Mouse (Mus musculus): ENCODE data around the gene Tmem208. TPM values are rescaled to one million over a fixed set of nuclear protein-coding genes. Genes with fewer than 3 reads are reported as not detected.
A peak's percentile ranks its signal among the peaks of the same experiment; 100 is the strongest.

The Tmem208 gene
- total RNA-seq, 2 experiments from 2014 or later: 47.4 to 47.9 TPM

DNA sequence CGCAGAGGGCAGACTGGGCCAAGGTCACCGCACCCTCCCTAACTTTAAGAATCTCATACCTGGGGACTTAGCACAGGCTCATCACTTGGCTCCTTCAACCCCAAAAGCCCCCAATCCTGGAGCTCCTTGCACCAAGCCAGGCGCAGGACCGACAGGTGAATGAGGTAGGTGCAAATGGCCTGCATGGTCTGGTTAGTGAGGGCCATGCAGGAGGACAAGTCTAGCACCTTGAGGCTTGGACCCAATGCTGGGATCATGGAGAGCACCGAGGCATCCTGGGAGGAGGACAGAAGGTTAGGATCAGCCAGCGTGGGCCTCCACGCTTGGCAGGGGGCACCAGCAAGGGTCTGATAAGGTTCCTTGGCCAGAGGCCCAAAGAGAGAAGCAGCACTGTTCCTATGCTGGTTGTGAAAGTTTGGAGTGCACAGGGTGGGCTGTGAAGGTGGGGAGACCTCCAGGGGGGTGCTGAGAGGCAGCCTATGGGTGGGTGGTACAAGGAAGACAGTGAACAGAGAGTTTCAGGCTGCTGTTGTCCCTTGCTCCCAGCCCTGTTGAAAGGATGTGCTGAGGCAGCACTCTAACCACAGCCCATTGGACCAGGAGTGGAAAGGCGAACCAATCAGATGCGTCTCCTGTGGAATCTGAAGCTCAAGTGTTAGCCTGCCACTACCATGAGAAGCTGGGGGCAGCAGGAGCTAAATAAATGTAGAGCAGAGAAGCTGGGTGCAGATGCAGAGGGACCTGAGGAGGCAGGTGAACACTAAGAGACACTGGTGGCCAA, 12.3 kb upstream of the Tmem208 start:
- intact Hi-C loops (cut with DNase I): no loop called here
- DNase-seq (ENCODE audit: extremely low spot score in 1 of 2, low spot score in 2 of 2): no peak

GRCm38 (mm10) chr8:105315073-105315769, 10.9 kb upstream of the Tmem208 start:
- intact Hi-C loops (cut with DNase I): no loop called here
- DNase-seq (ENCODE audit: extremely low spot score in 1 of 2, low spot score in 2 of 2): no peak

DNA sequence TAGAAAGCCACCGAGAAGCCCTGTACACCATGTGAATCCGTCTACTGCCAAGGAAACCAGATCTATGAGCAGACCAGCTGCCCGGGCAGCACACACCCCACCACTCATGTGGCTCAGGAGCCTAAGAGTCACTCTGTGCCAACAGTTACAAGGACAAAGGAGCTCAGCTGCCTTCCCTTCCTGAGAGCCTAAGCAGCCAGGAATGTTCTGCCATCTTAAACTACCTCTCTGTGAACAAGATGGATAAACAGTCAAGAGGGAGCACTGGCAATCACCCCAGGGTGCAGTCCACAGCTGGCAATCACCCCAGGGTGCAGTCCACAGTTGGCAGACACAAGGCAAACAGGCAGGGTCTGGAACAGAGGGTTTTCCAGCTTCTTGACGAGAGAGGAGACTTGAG, 8.2 kb upstream of the Tmem208 start:
- DNase-seq (ENCODE audit: extremely low spot score in 1 of 2, low spot score in 2 of 2): no peak
- intact Hi-C loops (cut with DNase I): no loop called here

GRCm38 (mm10) chr8:105318662-105319190, 7.4 kb upstream of the Tmem208 start:
- DNase-seq (ENCODE audit: extremely low spot score in 1 of 2, low spot score in 2 of 2): no peak
- intact Hi-C loops (cut with DNase I): no loop called here

DNA sequence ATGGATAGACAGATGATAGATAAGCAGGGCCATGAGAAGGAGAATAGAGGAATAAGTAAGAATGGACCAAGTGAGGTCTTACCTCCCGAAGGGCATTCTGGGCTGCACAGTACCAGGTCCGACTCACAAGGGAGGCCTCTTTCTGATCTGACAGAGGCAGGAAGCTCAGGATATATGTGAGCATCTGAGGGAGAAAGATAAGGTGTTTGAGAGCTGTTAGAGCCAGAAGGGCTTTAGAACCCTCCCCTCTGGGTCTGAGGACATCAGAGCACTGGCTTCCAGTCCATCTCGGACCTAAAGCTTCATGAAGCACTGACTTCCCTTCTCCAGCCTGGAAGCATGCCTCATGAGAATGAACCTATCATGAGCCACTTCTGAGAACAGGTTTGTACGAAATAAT, 3.0 kb upstream of the Tmem208 start:
- no peak for DNase-seq (ENCODE audit: extremely low spot score in 1 of 2, low spot score in 2 of 2)
- intact Hi-C loops (cut with DNase I): no loop called here

DNA sequence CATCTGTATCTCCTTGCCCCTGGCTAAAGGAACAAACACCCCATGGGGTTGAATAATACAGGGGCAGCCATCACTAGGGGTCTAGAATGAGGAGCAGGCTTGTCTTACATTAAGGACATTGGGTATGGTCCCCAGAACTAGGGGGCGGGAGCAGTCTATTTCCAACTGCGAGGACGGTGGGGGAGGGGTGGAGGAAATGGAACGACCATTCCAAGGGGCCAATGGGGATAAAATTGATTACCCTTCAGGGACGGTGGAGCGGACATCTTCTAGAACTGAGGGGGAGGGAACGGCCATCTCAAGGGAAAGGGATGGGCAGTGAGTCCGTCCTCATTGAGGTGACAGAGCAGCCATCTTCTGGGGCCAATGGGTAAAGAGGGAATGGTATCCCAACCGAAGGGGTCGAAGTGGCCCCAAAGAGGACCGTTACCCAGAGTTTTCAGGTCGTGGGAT, 487 bp upstream of the Tmem208 start:
- DNase-seq (ENCODE audit: extremely low spot score in 1 of 2, low spot score in 2 of 2): peak in 1 of 2 experiments; percentile 62
- intact Hi-C loops (cut with DNase I): no loop called here

GRCm38 (mm10) chr8:105326968-105327367, 814 bp downstream of the Tmem208 start:
- intact Hi-C loops (cut with DNase I): no loop called here
- no peak for DNase-seq (ENCODE audit: extremely low spot score in 1 of 2, low spot score in 2 of 2)

- no peak for DNase-seq (ENCODE audit: extremely low spot score in 1 of 2, low spot score in 2 of 2)
These were observed 4.2 kb downstream of the Tmem208 start for GRCm38 (mm10) chr8:105330325-105330724.

DNA sequence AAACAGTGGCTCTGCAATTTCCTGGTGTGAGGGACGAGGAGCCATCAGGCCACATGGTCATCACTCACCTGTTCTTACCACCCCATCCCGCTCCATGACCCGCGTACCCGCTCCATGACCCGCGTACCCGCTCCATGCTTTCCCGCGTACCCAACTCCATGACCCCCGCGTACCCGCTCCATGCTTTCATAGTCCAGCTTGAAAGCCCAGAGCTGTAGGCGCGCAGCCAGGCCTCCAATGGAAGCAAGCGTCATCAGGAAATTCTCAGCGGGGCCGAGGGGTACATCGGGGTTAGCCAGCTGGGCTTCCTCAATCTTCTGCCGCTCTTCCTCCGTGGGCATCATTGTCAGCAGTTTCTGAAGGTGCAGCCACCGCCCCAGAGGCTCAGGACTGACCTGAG, 5.3 kb downstream of the Tmem208 start:
- intact Hi-C loops (cut with DNase I): no loop called here
- no peak for DNase-seq (ENCODE audit: extremely low spot score in 1 of 2, low spot score in 2 of 2)

More at GRCm38 (mm10) chr8:105330325-105330724, 4.2 kb downstream of the Tmem208 start:
- intact Hi-C loops (cut with DNase I): no loop called here

- intact Hi-C loops (cut with DNase I): no loop called here
- no peak for DNase-seq (ENCODE audit: extremely low spot score in 1 of 2, low spot score in 2 of 2)
These were observed 5.8 kb downstream of the Tmem208 start for GRCm38 (mm10) chr8:105331931-105332330.

- no peak for DNase-seq (ENCODE audit: extremely low spot score in 1 of 2, low spot score in 2 of 2)
- intact Hi-C loops (cut with DNase I): no loop called here
These were observed 6.4 kb downstream of the Tmem208 start for GRCm38 (mm10) chr8:105332523-105332922.

DNA sequence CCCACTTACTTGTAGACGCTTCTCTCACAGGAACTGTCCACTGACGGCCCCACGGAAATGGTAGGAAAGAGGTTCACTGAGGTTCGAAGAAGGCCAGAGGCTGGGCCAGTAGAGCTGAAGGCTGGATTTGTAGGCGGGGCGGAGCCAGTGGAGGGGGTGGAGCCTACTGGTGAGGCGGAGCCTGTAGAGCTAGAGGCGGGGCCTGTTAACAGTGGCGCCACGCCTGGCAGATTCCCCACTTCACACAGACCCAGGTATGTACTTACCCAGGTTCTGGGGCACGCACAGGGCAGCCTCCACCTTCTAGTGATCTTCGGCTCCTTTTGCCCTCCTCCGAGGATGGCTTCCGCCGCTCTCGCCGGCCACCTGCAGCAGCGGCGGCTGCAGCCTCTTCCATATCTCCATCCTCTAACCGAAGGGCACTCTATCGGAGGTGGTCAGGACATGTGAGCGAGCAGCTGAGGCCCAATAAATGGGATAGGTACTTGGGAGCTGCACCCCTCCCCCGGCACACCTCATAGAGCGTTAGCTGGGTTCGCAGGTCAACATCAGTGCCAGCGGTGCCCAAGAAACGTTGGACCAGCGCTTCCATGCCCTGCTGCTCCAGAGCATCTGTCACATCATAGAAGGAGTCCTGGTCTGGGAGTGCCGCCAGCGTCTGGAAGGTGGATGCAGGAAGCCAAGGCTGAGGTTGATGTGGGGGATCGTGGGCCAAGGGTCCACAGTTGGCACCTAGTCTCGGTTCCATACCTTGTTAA, 10.4 kb downstream of the Tmem208 start:
- intact Hi-C loops (cut with DNase I): no loop called here
- DNase-seq (ENCODE audit: extremely low spot score in 1 of 2, low spot score in 2 of 2): no peak

DNA sequence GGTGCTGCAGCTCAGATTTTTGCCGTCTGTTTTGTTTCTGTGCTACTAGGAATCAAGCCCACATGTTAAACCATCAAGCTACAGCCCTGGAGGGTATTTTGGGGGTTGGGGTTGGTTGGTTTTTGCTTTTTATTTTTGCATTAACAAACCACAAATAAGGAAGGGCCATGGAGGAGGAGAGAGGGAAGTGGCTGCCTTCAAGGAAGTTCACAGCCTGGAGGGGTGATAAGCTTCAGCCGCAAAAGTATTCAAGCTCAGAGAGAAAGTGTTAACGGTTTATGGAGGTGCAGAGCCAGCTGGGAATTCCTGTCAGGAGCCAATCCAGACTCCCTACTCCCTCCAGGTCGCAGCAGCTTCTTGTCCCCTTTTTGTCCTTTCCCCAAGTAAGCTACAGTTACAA, 12.8 kb downstream of the Tmem208 start:
- no peak for DNase-seq (ENCODE audit: extremely low spot score in 1 of 2, low spot score in 2 of 2)
- intact Hi-C loops (cut with DNase I): no loop called here

DNA sequence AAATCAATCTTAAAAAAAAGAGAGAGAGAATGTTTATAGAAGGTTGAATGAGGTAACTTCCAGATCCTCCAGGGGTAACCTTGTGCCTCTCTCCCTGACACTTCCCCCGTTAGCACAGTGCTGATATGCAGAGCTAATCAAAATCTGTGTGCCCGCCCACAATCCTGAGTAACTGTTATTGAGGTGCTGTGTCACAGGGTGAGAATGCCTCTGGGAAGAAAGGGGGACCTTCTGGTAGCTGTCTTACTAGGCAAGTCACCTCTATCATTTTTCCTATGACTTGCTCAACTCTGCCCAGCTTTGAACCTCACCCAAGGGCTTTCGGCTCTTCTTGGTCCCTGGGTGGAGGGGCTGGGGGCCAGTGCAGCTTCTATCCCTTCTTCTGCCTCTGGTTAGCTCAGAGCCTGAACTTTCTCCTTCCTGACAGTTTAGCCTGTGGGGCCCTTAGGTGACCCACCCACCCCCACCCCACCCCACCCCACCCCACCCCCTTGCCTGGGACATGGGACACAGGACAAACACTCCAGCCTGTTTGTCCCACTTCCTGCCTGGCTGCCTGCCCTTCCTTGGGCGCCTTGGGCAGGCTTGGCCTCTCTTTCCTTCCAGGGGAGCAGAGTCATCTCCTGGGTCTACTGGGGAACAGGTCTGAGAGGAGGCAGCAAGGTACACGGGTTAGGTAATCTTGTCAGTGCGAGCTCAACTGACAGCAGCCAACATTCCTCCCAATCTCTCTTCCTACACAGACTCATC, 13.9 kb downstream of the Tmem208 start:
- no peak for DNase-seq (ENCODE audit: extremely low spot score in 1 of 2, low spot score in 2 of 2)
- intact Hi-C loops (cut with DNase I): no loop called here

GRCm38 (mm10) chr8:105341399-105341798, 15.2 kb downstream of the Tmem208 start:
- no peak for DNase-seq (ENCODE audit: extremely low spot score in 1 of 2, low spot score in 2 of 2)
- intact Hi-C loops (cut with DNase I): no loop called here

GRCm38 (mm10) chr8:105342768-105343167, 16.6 kb downstream of the Tmem208 start:
- intact Hi-C loops (cut with DNase I): no loop called here
- DNase-seq (ENCODE audit: extremely low spot score in 1 of 2, low spot score in 2 of 2): no peak

- intact Hi-C loops (cut with DNase I): no loop called here
- DNase-seq (ENCODE audit: extremely low spot score in 1 of 2, low spot score in 2 of 2): no peak
These were observed 17.8 kb downstream of the Tmem208 start for GRCm38 (mm10) chr8:105343791-105344574.

All from left cerebral cortex, postnatal 10 days (tissue).